24 mouse cellular contexts compared by ENCODE assay signal in the genomic region with DNA sequence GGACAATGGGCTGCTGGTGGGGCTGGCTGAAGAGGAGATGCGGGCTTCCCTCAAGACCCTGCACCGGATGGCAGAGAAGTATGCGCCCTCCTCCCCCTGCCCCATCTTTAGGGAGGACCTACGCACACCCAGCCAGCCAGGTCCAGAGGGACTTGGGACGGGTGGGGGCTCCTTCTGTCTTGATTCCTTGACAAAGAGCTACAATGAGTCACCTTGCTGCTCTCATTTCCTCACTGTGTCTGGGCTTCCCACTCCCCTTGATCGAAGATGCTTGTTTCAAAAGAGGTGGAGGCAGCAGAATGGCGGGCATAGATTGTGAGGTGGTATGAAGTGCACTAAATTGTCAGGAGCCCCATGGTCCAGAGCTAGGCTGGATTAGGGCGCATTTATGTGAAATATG. TPM values are rescaled to one million over a fixed set of nuclear protein-coding genes. Genes with fewer than 3 reads are reported as not detected.
DNase-seq lines count a peak whose midpoint lies in the region; ATAC-seq and TF ChIP-seq lines count a peak whose summit lies in the region.
"Had no signal": no experiment of that assay in that cellular context is flagged by ENCODE, and none has a peak within 500 bp of the region (broad histone marks: within the 10 kb centered on the region; RNA-seq: fewer than 3 reads in every experiment).

No protein-coding gene starts in this region.

- TF ChIP-seq POLR2A in CH12.LX (IDR thresholded peaks at IDR 0.05; ENCODE audit: low read depth, low read length) = no peak
- no peak for TF ChIP-seq POLR2A in myocyte (IDR thresholded peaks at IDR 0.05; ENCODE audit: insufficient read length, low read depth)

- peaks cover 71% of the 10 kb centered on the region for H3K36me3 ChIP-seq in megakaryocyte, embryonic 14.5 days (replicated peaks; ENCODE audit: low read length)
- H3K36me3 ChIP-seq in CH12.LX (replicated peaks in 1 of 2; ENCODE audit: control insufficient read depth in 1 of 2, insufficient read depth in 1 of 2, low read length in 1 of 2) (peaks cover 53 to 55% of the 10 kb centered on the region in 2 experiments), myocyte (ENCODE audit: control insufficient read depth, insufficient read depth) (peaks cover 53% of the 10 kb centered on the region)

- no peak for TF ChIP-seq EP300 in CH12.LX (IDR thresholded peaks at IDR 0.05; ENCODE audit: low read length)

- no peaks in the 10 kb centered on the region for H3K27me3 ChIP-seq in megakaryocyte, embryonic 14.5 days (replicated peaks)
- H3K27me3 ChIP-seq in CH12.LX (replicated peaks) (no peaks in the 10 kb centered on the region), myocyte (ENCODE audit: control insufficient read depth, insufficient read depth, insufficient read length) (no peaks in the 10 kb centered on the region)
- H3K27me3 ChIP-seq: embryonic facial prominence, embryonic 13.5 days; embryonic facial prominence, embryonic 15.5 days; forebrain, embryonic 12.5 days; Patski had no signal

- TF ChIP-seq CTCF in CH12.LX (conservative IDR thresholded peaks at IDR 0.05 in 1 of 2, IDR thresholded peaks at IDR 0.05 in 1 of 2; ENCODE audit: low read depth in 2 of 2, low read length in 2 of 2) = no peak

- H3K4me2 ChIP-seq in CH12.LX (ENCODE audit: insufficient read depth, low read depth, poor library complexity, severe bottlenecking) (no peak overlapping the region), myocyte (ENCODE audit: low read depth) (peak overlapping the region; percentile 79)
- H3K4me2 ChIP-seq: embryonic facial prominence, embryonic 13.5 days; embryonic facial prominence, embryonic 15.5 days; forebrain, embryonic 12.5 days had no signal

- H3K79me2 ChIP-seq in CH12.LX (replicated peaks; ENCODE audit: control insufficient read depth, extremely low read depth, insufficient read depth, poor library complexity, severe bottlenecking) = peaks cover 15% of the 10 kb centered on the region
- H3K79me2 ChIP-seq in myocyte (ENCODE audit: control insufficient read depth, insufficient read depth) = peaks cover 38% of the 10 kb centered on the region

- dilution Hi-C loops in CH12.LX (cut with MboI; ENCODE audit: extremely low pct_ligation_motif_present, extremely low pct_unique_long_range_greater_than_20kb, low sequenced_read_pairs) = no loop called here

- H3K9ac ChIP-seq in CH12.LX (ENCODE audit: insufficient read depth, low read depth) = no peak overlapping the region
- H3K9ac ChIP-seq: embryonic facial prominence, embryonic 13.5 days; embryonic facial prominence, embryonic 15.5 days; forebrain, embryonic 12.5 days had no signal

- peaks cover 89% of the 10 kb centered on the region for H3K4me1 ChIP-seq in megakaryocyte, embryonic 14.5 days
- H3K4me1 ChIP-seq in CH12.LX (ENCODE audit: control insufficient read depth in 1 of 2, insufficient read depth in 2 of 2) = peaks cover 16 to 32% of the 10 kb centered on the region in 2 experiments

- no peak overlapping the region for H3ac ChIP-seq in myocyte (ENCODE audit: control insufficient read depth, insufficient read length)

- no peaks in the 10 kb centered on the region for H3K9me3 ChIP-seq in megakaryocyte, embryonic 14.5 days
- no peaks in the 10 kb centered on the region for H3K9me3 ChIP-seq in CH12.LX (replicated peaks; ENCODE audit: low read length)
- H3K9me3 ChIP-seq: embryonic facial prominence, embryonic 13.5 days; embryonic facial prominence, embryonic 15.5 days; forebrain, embryonic 10.5 days; forebrain, embryonic 12.5 days; G1E had no signal

- peak overlapping the region; percentile 18 for H3K4me3 ChIP-seq in megakaryocyte, embryonic 14.5 days (replicated peaks)
- H3K4me3 ChIP-seq in CH12.LX (replicated peaks in 1 of 3; ENCODE audit: low read depth in 2 of 3, low read length in 2 of 3, poor library complexity in 1 of 3) (peak overlapping the region in 1 of 3 experiments; percentile 1), myocyte (peak overlapping the region; percentile 94)
- H3K4me3 ChIP-seq: embryonic facial prominence, embryonic 13.5 days; embryonic facial prominence, embryonic 15.5 days; erythroblast, embryonic 14.5 days; forebrain, embryonic 10.5 days; forebrain, embryonic 12.5 days had no signal

- peak overlapping the region; percentile 21 for H3K27ac ChIP-seq in CH12.LX (ENCODE audit: insufficient read depth, low read depth)
- H3K27ac ChIP-seq: embryonic facial prominence, embryonic 13.5 days; embryonic facial prominence, embryonic 15.5 days; forebrain, embryonic 10.5 days; forebrain, embryonic 12.5 days had no signal

- in situ Hi-C loops in CH12.LX (cut with MboI; ENCODE audit: low pct_ligation_motif_present, low pct_unique_long_range_greater_than_20kb, low sequenced_read_pairs) = no loop called here

- DNase-seq in cerebellum, adult 9-10 months = peak; percentile 25
- no peak for DNase-seq in cerebellum, adult 11 months
- no peak for DNase-seq in CH12.LX (ENCODE audit: extremely low read depth)
- no peak for DNase-seq in adrenal gland, adult 2 months
- DNase-seq: adrenal gland, postnatal 10 days; adrenal gland, postnatal 25 days; cerebellum, adult 18-20 months; cerebellum, adult 8-10 months; cerebellum, postnatal 10 days; cerebellum, postnatal 36 days; embryo, embryonic 11 days had no signal

- no peak for ATAC-seq in megakaryocyte, adult 5-6 weeks (ENCODE audit: poor library complexity, severe bottlenecking)
- ATAC-seq: activated CD4-positive, CD25-positive, alpha-beta regulatory T cell, adult 4 months; forebrain, embryonic 14.5 days; forebrain, embryonic 16.5 days; Patski had no signal

- TF ChIP-seq RAD21 in CH12.LX (IDR thresholded peaks at IDR 0.05; ENCODE audit: low read depth, low read length) = no peak

TF ChIP-seq in CH12.LX, 34 proteins besides CTCF, POLR2A, EP300 and RAD21 (continues in another document):
- TF ChIP-seq ELF1 (IDR thresholded peaks at IDR 0.05; ENCODE audit: low read depth, low read length) (no peak), TCF12 (IDR thresholded peaks at IDR 0.05; ENCODE audit: low read depth, low read length) (no peak), GABPA (IDR thresholded peaks at IDR 0.05; ENCODE audit: insufficient replicate concordance, low read depth, low read length) (no peak), TBP (conservative IDR thresholded peaks at IDR 0.05; ENCODE audit: low read depth, low read length) (no peak)

TF ChIP-seq in myocyte, 11 proteins besides CTCF, POLR2A, EP300 and RAD21 (continues in another document):
- no peak for TF ChIP-seq E2F4 (IDR thresholded peaks at IDR 0.05; ENCODE audit: insufficient read depth)
- TF ChIP-seq MAX (IDR thresholded peaks at IDR 0.05; ENCODE audit: low read depth) = no peak
- no peak for TF ChIP-seq POLR2AphosphoS2 (IDR thresholded peaks at IDR 0.05; ENCODE audit: insufficient read length, low read depth)
- no peak for TF ChIP-seq MYOG (IDR thresholded peaks at IDR 0.05; ENCODE audit: control insufficient read depth in 1 of 3, insufficient read depth in 1 of 3, insufficient read length in 2 of 3, low read depth in 2 of 3)

RNA-seq across cellular contexts. Expression of gene Gtpbp2, which starts 3.5 kb away (rescaled TPM):
- polyA plus RNA-seq in megakaryocyte, embryonic 14.5 days (2012; ENCODE audit: insufficient read depth, low replicate concordance) = 65.9 and 69.9 TPM in 2 replicates
- total RNA-seq in megakaryocyte, adult 5-6 weeks (2015) = 29.3 and 30.2 TPM in 2 replicates
- total RNA-seq in megakaryocyte, adult 5-6 weeks (2017) = 47.9 and 49.6 TPM in 2 replicates
- total RNA-seq in CH12.LX (2012; rRNA removed) (40.9 and 104 TPM in 2 replicates), CH12.LX (2014; rRNA removed) (14.9 and 17.4 TPM in 2 replicates)
- polyA plus RNA-seq in CH12.LX (2012; ENCODE audit: insufficient read length, low read depth) (20.8 and 23.8 TPM in 2 replicates), myocyte (2012; fragmentation: generic; extraction: Trizol) (125 TPM)
- total RNA-seq in adrenal gland, adult 2 months (2021) = 10 to 100 TPM; 58.4 to 69.9 TPM
- polyA plus RNA-seq in adrenal gland, adult 2 months (2012; rRNA removed) = 92.0 and 96.8 TPM in 2 replicates

RNA-seq across cellular contexts. Expression of gene Mad2l1bp, which starts 10.9 kb away (rescaled TPM):
- polyA plus RNA-seq in megakaryocyte, embryonic 14.5 days (2012; ENCODE audit: insufficient read depth, low replicate concordance) = 8.8 and 18.5 TPM in 2 replicates
- 20.5 and 20.6 TPM in 2 replicates for total RNA-seq in megakaryocyte, adult 5-6 weeks (2015)
- 9.5 and 9.9 TPM in 2 replicates for total RNA-seq in megakaryocyte, adult 5-6 weeks (2017)
- 9.7 and 12.0 TPM in 2 replicates for total RNA-seq in CH12.LX (2012; rRNA removed)
- total RNA-seq in CH12.LX (2014; rRNA removed) = 13.9 and 16.3 TPM in 2 replicates
- polyA plus RNA-seq in CH12.LX (2012; ENCODE audit: insufficient read length, low read depth) = 16.8 and 19.3 TPM in 2 replicates
- polyA plus RNA-seq in myocyte (2012; fragmentation: generic; extraction: Trizol) = 26.8 TPM
- 10 to 100 TPM; 14.2 to 15.5 TPM for total RNA-seq in adrenal gland, adult 2 months (2021)
- polyA plus RNA-seq in adrenal gland, adult 2 months (2012; rRNA removed) = 7.9 and 8.3 TPM in 2 replicates

RNA-seq across cellular contexts. Expression of gene Rsph9, which starts 20.3 kb away (rescaled TPM):
- polyA plus RNA-seq in megakaryocyte, embryonic 14.5 days (2012; ENCODE audit: insufficient read depth, low replicate concordance) = not detected in 2 replicates
- total RNA-seq in megakaryocyte, adult 5-6 weeks (2015) = not detected in 2 replicates
- not detected in 2 replicates for total RNA-seq in megakaryocyte, adult 5-6 weeks (2017)
- total RNA-seq in CH12.LX (2012; rRNA removed) (0.25 and 1.1 TPM in 2 replicates), CH12.LX (2014; rRNA removed) (not detected in 2 replicates)
- polyA plus RNA-seq in CH12.LX (2012; ENCODE audit: insufficient read length, low read depth) (0.61 TPM in 1 of 2 replicates, not detected in the other), myocyte (2012; fragmentation: generic; extraction: Trizol) (3.6 TPM)
- 10 to 100 TPM in 1 of 2 experiments, 1 to 10 TPM in 1; 4.6 to 13.0 TPM for total RNA-seq in adrenal gland, adult 2 months (2021)
- 14.9 and 15.4 TPM in 2 replicates for polyA plus RNA-seq in adrenal gland, adult 2 months (2012; rRNA removed)
- total RNA-seq: G1E had no signal
- polyA plus RNA-seq: erythroblast, embryonic 14.5 days; G1E had no signal

RNA-seq across cellular contexts. Expression of gene Polh, which starts 38.1 kb away (rescaled TPM):
- 0.35 and 1.6 TPM in 2 replicates for polyA plus RNA-seq in megakaryocyte, embryonic 14.5 days (2012; ENCODE audit: insufficient read depth, low replicate concordance)
- total RNA-seq in megakaryocyte, adult 5-6 weeks (2015) = 14.2 and 18.2 TPM in 2 replicates
- 28.5 and 31.8 TPM in 2 replicates for total RNA-seq in megakaryocyte, adult 5-6 weeks (2017)
- 36.0 and 39.3 TPM in 2 replicates for total RNA-seq in CH12.LX (2012; rRNA removed)
- 40.4 and 40.8 TPM in 2 replicates for total RNA-seq in CH12.LX (2014; rRNA removed)
- polyA plus RNA-seq in CH12.LX (2012; ENCODE audit: insufficient read length, low read depth) = 20.3 and 23.1 TPM in 2 replicates
- 6.0 TPM for polyA plus RNA-seq in myocyte (2012; fragmentation: generic; extraction: Trizol)
- 10 to 100 TPM; 31.9 to 44.7 TPM for total RNA-seq in adrenal gland, adult 2 months (2021)
- polyA plus RNA-seq in adrenal gland, adult 2 months (2012; rRNA removed) = 6.8 and 9.2 TPM in 2 replicates

RNA-seq across cellular contexts. Expression of gene Xpo5, which starts 38.3 kb away (rescaled TPM):
- polyA plus RNA-seq in megakaryocyte, embryonic 14.5 days (2012; ENCODE audit: insufficient read depth, low replicate concordance) = 2.1 and 4.5 TPM in 2 replicates
- 16.8 and 21.0 TPM in 2 replicates for total RNA-seq in megakaryocyte, adult 5-6 weeks (2015)
- total RNA-seq in megakaryocyte, adult 5-6 weeks (2017) = 25.1 and 26.6 TPM in 2 replicates
- 44.7 and 53.7 TPM in 2 replicates for total RNA-seq in CH12.LX (2012; rRNA removed)
- total RNA-seq in CH12.LX (2014; rRNA removed) = 56.3 and 56.5 TPM in 2 replicates
- 53.3 and 55.1 TPM in 2 replicates for polyA plus RNA-seq in CH12.LX (2012; ENCODE audit: insufficient read length, low read depth)
- polyA plus RNA-seq in myocyte (2012; fragmentation: generic; extraction: Trizol) = 31.9 TPM
- 10 to 100 TPM; 65.0 to 81.2 TPM for total RNA-seq in adrenal gland, adult 2 months (2021)
- 25.6 and 29.3 TPM in 2 replicates for polyA plus RNA-seq in adrenal gland, adult 2 months (2012; rRNA removed)
